Mouse (Mus musculus): ENCODE measurements around the gene Vsig10l.

GRCm38 (mm10) chr7:43440482-43440881 lies 22.5 kb upstream of the Vsig10l start, which contains the start of gene Cldnd2:
- TF ChIP-seq CHD2 (IDR thresholded peaks at IDR 0.05; ENCODE audit: low read depth, low read length) (no peak), ZNF384 (IDR thresholded peaks at IDR 0.05; ENCODE audit: low read depth, low read length) (no peak)

Data from ES-E14 (cell line).